Mouse (Mus musculus) layer of hippocampus, postnatal 25 days (tissue): ENCODE measurements around the gene Fam20c. TPM values are rescaled to one million over a fixed set of nuclear protein-coding genes. Genes with fewer than 3 reads are reported as not detected.
A peak's percentile ranks its signal among the peaks of the same experiment; 100 is the strongest.

Experiments
- DNase-seq, 2 experiments: peaks; one replicate each; pipeline ENCODE4 v3.0.0; 2022; ENCODE audit warnings: mixed read lengths in 2 of 2, low spot score in 1 of 2; ENCODE audit errors: extremely low spot score in 1 of 2
- total RNA-seq, 2 experiments: library from RNA; stranded (reverse); gene quantifications; 2 replicates each; pipeline ENCODE4 v1.2.3; 2021

Fam20c gene
- total RNA-seq, 2 experiments from 2014 or later: 31.2 to 31.7 TPM

DNA sequence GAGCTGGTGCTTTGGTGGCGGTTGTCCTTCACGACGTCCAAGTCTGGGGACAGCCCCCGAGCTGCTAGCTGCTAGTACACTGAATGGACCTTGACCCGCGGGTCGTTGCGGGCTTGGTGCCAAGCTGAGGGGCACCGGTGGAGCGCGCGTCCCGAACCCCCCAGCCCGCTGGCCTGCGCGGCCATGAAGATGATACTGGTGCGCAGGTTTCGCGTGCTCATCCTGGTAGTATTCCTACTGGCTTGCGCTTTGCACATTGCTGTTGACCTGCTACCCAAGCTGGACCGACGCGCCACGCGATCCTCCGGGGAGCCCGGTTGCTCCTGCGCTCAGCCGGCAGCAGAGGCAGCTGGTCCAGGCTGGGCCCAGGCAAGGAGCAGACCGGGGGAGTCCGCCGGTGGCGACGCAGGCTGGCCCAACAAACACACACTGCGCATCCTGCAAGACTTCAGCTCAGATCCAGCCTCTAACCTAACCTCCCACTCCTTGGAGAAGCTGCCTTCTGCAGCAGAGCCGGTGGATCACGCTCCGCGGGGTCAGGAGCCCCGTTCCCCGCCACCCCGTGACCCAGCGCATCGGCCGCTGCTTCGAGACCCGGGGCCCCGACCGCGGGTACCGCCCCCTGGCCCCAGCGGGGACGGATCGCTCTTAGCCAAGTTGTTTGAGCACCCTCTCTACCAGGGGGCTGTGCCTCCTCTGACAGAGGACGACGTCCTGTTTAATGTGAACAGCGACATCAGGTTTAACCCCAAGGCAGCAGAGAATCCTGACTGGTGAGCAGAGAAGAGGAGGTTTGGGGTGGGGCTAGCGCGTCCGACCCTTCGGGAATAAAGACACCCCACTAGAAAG, 1.4 kb downstream of the Fam20c start:
- peak; percentile 29 to 34 for DNase-seq

DNA sequence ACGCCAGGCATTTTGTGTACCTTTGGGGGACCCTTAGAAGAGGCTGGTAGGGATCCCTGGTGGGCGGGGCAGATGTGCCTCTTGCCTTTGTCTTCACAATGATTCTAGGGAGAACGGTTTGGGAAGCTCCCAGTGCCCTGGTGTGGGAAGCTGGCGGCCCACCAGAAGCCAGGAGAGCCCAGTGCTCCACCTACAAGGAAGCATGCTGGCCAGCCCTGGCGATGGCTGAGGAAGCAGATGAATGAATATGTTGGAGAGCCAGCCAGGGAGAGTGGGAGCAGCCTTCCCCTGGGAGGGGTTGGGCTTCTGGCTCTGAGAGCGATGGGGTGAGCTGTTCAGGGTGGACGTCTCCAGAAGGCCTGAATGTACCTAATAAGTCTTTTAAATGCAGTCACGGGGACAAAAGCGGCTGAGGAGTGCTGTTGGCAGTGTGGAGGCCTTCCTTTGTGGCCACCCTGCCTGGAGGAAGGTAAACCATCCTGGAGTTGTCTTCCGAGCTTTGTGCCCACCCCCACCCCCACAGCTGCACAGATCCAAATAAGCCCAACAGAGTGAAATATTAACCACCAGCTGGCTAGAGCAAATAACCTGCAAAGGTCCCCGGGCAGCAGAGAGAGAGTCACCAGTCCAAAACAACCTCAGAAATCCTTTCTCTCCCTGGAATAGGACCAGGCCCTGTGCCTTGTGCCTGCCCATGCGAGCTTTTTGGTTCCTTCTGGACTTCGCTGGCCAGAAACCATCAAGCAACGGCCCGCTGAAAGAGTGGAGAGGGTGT, 2.2 kb downstream of the Fam20c start:
- DNase-seq: peak; percentile 24

DNA sequence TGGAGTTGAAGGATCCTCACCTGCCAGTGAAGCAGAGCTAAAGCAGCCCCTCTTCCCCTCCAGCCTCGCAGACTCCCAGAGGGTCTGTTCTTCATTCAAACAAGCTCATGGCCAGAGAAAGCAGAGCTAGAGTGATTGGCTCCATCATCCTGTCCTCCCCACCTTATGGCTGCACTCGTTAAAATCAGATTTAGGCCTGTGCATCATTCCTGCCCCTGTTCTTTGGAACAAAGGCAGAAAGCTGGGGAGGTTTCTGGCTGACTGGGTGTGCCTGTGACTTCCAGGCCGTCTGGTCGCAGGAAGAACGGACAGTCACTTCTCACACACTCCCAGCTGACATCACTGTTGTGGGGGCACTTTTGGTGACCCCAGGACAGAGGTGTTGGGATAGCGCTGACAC, 2.8 kb downstream of the Fam20c start:
- no peak for DNase-seq

DNA sequence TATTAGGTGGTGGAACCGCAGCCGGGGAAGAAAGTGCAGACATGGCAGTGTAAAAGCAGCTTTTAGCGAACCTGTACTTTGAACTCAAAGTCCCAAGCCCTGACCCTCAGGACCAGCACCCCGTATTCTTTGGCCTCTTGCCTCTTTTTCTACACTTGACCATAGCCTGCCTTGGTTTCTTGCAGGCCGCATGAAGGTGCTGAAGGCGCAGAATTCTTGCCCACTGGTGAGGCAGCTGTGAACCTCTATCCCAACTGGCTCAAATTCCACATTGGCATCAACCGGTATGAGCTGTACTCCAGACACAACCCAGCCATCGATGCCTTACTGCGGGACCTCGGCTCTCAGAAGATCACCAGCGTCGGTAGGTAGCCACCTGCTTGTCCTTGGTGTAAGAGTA, 3.3 kb downstream of the Fam20c start:
- DNase-seq: no peak

DNA sequence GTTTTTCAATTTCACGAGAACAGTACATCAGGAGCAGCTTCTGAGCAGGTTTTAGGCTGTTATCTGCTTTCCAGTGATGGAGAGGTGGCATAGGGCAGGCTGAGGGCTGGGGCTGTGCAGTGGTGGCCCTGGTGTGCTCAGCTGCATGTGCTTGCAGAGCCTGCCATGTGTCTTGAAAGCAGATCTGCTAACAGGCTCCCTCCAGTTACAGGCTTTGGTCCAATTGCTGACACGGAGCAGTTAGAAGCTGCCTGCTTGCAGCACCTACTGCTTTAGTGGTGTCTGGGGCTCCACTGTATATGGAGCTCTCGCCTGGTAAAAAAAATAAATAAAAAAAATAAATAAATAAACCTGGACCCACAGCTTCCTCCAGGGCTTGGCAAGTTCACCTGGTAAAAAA, 4.2 kb downstream of the Fam20c start:
- DNase-seq: no peak

DNA sequence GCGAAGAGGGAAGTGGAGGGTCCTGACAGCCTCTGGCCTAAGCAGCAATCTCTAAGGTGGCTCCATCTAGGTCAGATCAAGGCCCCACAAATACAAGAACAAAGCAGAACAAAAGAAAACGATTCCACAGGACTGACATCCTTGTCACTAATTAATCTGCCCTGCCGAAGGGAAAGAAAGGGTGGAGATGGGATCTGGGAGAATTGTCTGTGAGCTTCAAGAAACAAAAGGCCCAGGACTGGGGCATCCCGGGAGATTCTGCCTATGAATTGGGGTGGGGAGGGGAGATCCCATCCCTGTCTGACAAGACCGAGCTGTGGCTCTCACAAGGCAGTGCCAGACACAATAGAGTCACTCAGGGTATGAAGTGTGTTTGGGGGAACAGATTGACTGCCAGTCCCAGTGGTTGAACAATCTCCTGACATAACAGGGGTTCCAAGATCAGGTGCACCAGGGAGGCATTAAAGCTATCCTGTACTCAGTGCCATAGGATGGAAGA, 7.6 kb downstream of the Fam20c start:
- no peak for DNase-seq

DNA sequence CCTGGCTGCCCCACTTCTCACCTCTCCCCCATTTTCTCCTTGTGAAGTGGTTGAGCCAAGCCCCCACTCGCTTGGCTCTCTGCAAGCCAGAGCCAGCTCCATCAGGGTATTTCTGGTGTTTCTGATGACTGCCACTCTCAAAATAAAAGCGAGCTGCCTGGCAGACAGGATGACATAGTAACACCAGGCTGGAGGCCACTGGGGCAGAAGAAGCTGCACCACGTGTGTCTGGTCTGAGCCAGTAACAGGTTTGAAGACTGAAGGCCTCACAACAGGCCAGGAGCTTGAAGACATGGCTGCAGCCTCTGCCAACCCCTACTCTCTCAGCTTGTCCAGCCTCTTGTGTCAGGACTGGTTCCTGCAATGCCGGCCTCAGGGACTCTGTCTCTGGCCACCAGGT, 8.0 kb downstream of the Fam20c start:
- no peak for DNase-seq

DNA sequence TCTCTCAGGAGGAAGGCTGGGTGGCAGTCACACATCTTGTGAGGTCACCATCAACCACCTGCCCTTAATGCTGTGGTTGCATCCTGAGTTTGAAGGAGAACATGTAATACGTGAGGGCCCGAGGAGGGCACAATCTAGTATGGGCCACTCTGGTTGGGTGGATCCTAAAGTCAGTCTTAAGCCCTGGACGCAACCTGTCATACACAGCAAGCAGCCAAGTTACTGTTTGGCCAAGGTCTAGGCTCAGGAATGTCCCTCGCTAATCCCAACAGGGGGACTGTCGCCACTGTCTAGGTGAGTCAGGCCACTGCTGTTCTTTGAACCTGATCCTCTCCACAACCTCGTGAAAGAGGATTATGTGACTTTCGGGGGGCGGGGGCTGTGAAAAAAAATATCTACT, 10.3 kb downstream of the Fam20c start:
- no peak for DNase-seq

DNA sequence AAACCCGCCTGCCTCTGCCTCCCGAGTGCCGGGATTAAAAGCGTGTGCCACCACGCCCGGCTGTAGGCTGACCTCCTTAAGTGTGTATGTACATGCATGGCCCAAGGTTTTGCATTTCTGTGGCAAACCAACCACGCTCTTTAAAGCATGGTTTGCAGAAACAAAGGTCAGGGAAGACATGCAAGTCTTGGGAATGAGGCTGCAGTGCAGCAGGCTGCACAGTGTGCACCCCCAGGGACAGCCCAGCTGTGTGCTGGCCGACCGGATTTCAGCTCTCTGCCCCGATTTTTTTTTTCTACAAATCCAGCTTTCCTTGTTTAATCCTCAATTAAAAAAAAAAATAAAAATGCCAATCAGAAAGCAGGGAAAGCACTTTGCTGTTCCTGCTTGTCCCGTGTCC, 13.3 kb downstream of the Fam20c start:
- DNase-seq: no peak

DNA sequence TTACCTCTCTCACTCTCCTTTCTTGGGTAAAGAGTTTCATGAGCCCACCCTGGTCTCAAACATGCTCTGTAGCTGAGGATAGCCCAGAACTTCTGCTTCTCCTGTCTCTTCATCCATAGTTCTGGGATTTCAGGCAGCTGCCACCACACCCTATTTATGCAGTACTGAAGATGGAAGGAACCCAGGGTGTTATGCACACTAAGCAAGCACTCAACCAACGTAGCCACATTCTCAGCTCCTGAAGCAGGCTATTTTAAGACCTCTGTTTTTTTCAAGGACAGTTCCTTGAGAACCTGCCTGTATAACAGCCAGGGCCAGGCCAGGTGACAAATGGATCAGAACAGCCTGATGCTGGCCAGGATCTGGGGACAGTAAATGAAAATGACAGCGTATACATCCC, 14.4 kb downstream of the Fam20c start:
- DNase-seq: no peak

DNA sequence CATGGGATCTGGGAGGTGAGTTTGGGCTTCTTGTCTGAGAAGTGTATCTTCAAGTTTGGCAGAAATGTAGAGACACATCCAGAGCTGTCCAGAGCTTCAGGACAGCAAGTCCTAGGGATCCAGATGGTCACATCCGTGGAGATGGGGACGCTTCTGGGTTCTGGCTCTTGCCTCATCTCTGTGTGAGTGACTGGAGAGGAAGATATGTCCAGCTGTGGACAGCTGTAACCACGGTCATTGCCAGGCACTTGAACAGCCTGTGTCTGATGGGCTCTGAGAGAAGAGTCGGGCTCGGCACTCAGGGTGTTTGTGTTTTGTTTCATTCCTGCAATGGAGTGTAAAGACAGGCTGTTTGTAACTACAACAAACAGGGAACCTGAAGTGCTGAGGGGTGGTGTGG, 14.8 kb downstream of the Fam20c start:
- no peak for DNase-seq

DNA sequence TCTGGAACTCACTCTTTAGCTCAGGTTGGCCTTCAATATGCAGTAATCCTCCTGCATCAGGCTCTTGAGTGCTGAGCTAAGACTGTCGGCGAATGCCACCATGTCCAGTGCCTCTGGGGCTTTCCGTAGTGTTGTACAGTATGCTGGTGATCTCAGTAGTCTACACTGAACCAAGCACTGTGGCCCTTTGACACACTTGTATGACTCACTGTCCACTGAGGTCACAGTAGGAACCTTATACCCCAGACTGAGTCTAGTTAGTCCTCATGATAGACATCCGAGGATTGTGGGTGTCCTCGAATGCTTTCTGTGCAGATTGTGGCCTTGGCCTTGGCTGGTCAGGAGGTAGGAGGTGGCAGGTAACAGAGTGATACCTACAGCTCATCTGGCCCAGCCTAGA, 20.8 kb downstream of the Fam20c start:
- no peak for DNase-seq

DNA sequence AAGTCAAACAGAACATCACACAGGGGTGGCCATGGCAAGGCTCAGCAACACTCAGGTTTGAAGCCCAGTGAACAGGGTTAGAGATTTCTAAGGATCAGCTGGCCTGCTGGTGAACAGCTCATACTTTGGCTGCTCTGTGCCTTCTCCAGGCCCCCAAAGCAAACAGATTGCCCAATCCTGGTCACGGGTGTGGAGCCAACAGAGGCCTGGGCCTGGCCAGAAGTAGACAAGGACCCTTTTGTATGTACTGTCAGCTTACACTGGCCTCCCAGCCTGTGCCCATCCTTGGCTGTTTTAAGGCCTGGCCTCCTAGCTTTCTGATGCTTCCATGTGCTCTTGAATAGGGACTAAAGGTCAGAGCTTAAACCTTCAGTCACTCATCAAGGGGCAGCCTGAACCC, 22.0 kb downstream of the Fam20c start:
- no peak for DNase-seq

DNA sequence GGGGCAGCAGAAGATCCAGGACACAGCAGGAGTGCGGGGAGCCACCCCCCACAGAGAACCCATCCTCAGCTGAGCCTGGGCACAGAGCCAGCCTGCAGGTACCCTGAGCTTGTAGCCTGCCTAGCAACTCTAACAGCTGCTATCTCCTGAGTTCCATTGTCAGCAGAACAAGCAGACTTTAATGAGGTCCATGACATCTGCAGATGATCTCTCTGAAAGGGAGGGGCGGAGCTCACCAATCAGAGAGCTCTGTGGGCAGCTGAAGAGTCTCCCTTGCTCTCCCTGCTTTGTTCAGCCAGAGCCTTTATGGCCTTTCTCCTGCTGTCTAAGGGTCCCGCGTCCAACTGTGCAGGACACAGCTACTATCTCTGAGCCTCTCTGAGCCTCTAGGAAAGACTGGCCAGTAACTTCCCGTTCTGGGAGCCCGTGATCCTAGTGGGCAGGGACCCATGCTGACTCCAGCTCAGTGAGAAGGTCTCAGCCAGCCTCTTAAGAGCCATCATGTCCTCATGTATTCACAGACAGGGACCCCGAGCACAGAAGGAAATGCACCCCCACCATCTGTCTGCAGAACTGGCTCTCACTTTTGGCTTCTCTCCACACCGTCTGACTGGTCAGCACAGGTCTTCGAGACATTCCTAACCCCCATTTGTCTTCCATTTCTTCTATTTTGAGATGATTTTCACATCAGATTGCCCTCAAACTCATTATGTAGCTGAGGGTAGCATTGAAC, 24.6 kb downstream of the Fam20c start:
- DNase-seq: peak in 1 of 2 experiments; percentile 29

DNA sequence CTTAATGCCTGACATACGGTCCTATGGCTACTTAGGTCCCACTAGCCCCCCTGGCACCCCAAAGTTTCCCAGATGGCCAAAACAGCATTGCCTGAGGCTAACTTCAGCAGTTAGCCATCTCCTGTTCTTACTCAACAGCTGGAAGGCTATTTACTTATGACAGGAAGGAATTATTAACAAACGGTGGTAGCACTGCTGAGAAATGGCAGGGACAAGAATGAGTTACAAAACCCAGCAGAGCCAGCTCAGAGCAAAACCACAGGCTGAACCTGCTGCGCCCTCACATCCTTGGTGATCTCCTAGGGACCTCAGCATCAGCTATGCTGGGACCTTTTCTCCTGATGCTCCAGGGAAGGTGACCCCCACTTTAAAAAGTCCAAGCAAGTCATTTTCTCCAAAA, 25.3 kb downstream of the Fam20c start:
- no peak for DNase-seq

DNA sequence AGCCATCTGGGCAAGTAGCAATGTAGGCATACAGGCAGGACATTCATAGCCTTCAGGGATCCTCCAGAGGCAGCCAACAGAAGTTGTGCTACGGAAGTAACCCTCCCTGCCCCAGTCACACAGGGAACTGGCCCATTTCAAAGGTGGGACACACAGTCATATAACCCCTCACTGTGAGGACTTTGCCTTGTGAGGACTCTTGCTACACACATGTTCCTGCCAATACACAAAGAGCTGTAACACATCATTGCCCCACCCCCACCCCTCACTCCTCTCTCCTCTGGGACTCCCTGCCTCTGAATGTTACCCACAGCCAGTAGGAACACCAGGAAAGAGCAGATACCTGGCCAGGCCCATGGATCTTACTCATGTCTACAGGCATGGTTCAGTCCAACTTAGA, 28.4 kb downstream of the Fam20c start:
- DNase-seq: no peak

DNA sequence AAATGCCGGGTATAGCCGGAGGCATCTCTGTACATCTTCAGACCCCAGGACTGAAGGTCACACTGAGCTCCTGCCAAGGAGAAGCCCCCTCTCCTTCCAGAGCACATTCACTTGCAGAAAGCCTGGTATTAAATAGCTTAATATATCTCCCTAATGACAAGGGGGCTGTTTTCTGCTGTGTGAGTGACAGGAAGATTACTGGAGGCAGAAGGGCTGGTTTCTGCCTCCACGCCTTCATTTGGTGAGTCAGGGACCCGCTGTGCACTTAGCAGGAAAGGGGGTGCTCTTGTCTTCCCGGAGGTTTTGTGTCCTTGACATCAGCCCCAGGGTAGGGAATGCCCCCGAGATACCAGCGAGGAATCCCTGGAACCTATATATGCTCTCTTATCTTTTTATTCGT, 28.9 kb downstream of the Fam20c start:
- DNase-seq: no peak

DNA sequence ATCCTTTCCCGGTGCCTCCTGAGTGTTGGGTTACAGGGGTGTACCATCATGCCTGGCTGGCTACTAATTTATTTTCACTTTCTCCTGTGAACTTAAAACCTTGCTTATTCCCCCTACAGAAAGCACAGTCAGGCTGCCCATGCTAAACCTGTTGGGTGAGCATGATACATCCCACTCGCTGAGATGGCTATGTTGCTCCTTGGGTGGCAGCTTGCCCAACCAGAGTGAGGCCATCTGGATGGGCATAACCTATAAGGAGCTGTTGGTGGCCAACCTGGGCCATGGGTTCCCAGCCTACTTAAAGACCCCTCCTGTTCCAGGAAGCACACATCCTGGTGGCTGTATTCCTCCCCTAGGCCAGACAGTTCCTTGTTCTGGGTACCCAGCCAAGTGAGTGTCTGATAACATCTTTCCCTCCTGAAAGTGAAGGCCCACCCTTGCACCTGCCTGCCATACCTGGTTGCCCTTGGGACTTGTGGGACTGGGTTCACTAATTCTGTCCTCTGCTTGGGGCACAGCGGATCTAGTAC, 31.7 kb downstream of the Fam20c start:
- DNase-seq: no peak

DNA sequence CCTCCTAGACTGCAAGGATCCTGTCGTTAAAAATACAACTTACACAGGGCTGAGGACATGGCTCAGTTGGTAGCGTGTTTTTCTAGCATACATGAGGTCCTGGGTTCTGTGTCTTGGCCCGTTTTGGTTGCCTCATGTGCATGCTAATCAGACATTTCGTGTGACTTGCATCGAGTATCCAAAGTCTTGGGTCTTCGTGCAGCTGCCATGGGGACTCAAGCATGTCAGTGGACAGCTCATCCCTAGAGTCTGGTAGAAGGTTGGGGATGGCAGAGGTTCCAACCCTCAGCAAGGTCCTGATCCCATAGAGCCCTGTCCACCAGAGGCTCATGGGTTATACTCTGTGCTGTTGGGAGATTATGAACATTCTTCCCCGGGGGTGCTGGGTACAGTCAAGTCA, 33.3 kb downstream of the Fam20c start:
- no peak for DNase-seq

DNA sequence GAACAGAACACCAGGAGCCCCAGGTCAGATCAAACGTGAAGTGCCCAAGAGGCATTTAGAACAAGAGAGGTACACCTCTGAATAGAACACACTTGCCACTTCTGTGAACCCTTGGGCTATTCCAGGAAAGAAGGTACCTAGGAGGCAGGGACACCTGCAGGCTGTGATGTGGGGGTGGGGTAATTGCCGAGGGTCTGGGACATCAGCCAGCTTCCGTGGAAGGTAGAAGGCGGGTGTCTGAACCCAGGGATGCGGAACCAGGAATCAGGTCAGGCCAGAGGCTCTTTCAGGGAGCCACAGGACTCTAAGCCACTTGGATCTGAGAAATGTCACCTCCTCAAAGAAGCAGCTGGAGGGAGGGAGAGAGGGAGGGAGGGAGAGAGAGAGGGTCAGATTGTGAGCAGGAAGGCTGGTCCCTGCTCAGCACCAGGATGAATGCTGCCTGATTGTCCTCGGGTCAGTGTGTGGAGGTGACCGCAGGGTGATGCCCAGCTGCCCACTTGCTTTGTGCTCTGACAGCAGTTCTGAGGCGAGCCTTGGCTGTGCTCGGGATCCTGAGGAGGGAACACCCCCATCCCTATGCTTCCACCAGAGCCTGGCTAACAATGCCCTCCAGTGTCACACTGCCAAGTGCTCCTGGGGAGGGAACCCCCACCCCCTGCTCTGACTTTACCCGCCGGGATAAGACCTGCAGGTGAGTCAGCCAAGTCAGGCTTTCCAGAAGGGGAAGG, 34.3 kb downstream of the Fam20c start:
- no peak for DNase-seq
